Mouse (Mus musculus) forebrain, embryonic 16.5 days (tissue): Measurements from ENCODE around the gene B4galt1. TPM values are rescaled to one million over a fixed set of nuclear protein-coding genes. Genes with fewer than 3 reads are reported as not detected.
A peak's percentile ranks its signal among the peaks of the same experiment; 100 is the strongest.

Source experiments
- ATAC-seq: fragments of 200-750 bp; cut with Nextera tagmentation; 2 replicates; pipeline ENCODE4 v1.8.0; 2017; ENCODE audit warnings: mild to moderate bottlenecking, moderate library complexity
- H3K27ac ChIP-seq: fragments of 300-500 bp; sonication (generic); 2 replicates; pipeline ENCODE4 v1.5.1; 2014; ENCODE audit warnings: low read length, control low read depth
- H3K27me3 ChIP-seq: fragments of 300-500 bp; sonication (generic); replicated peaks from 2 replicates; pipeline ENCODE4 v1.6.1; 2014; ENCODE audit warnings: low read length; ENCODE audit not compliant: control insufficient read depth, insufficient read depth
- H3K36me3 ChIP-seq: fragments of 300-500 bp; sonication (generic); 2 replicates; pipeline ENCODE4 v1.6.1; 2014; ENCODE audit not compliant: control insufficient read depth, insufficient read depth
- H3K4me1 ChIP-seq: fragments of 300-500 bp; sonication (generic); replicated peaks from 2 replicates; pipeline ENCODE4 v1.6.1; 2014; ENCODE audit warnings: low read length; ENCODE audit not compliant: control insufficient read depth, insufficient read depth
- H3K4me2 ChIP-seq: fragments of 300-500 bp; sonication (generic); 2 replicates; pipeline ENCODE4 v1.6.1; 2014; ENCODE audit warnings: mild to moderate bottlenecking, low read length, control low read depth
- H3K4me3 ChIP-seq: fragments of 300-500 bp; sonication (generic); replicated peaks from 2 replicates; pipeline ENCODE4 v1.5.1; 2014; ENCODE audit warnings: mild to moderate bottlenecking, low read length, control low read depth
- H3K9ac ChIP-seq: fragments of 300-500 bp; sonication (generic); replicated peaks from 2 replicates; pipeline ENCODE4 v1.6.1; 2014; ENCODE audit warnings: low read depth, low read length, control low read depth
- H3K9me3 ChIP-seq: fragments of 300-500 bp; sonication (generic); 2 replicates; pipeline ENCODE4 v1.6.1; 2016; ENCODE audit warnings: low read length; ENCODE audit not compliant: control insufficient read depth
- WGBS: fragments of 180-500 bp; shearing (Covaris S2); extraction: QIAGEN DNeasy Blood & Tissue Kit; methylation state at CpG from one replicate; pipeline ENCODE4 v1.1.7; 2014; 5-methylcytosine and 5-hydroxymethylcytosine counted together
- polyA plus RNA-seq: library from polyadenylated mRNA; unstranded; fragments of >200 nt; fragmentation: Nextera tagmentation; extraction: Ambion mirVana; gene quantifications from 2 replicates; pipeline ENCODE4 v1.2.1, GENCODE M21; 2015

The B4galt1 gene
- polyA plus RNA-seq, 1 experiment from 2014 or later = 6.9 TPM

DNA sequence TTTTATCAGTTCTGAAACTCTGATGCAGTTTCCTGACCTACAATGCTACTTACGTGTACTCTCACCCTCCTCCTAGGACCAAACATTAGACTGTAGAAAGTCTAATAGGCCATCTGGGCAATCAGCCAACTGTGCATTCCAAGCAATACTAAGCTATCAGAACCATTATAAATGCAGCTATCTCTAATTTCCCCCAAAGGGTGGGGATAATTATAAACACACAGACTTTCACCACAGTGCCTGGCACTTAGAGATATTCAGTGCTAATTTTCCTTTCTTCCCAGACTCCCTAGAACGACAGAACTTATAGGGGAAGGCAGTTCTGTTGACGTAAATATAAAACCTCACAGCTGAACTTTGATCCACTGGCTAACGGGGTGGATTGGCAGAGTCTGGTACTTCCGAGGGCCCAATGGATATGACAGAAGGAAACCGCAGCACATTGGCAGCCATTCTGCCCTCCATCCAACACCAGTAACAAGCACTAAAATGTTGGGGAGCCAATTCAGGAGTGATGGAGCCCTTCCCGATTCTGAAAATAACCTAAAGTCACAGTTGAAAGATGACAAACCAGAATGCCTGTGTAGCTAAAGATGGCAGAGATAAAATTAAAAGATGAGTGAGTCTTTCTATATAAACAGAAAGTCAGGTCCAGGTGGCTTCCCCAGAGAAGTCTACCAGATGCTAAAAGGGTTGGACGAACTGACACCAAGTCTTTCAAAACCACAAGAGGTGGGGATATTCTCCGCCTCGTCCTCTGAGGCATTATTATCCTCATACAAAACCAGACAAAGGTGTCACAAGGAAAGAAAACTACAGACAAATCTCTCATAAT lies 16.1 kb downstream of the B4galt1 start:
- WGBS = 30% methylated on average over 10 of the region's 10 CpGs
- Histone ChIP-seq H3K4me2 (no peak overlapping the region), H3K36me3 (no peaks in the 10 kb centered on the region), H3K27ac (no peak overlapping the region), H3K9me3 (no peaks in the 10 kb centered on the region), H3K27me3 (no peaks in the 10 kb centered on the region), H3K9ac (no peak overlapping the region), H3K4me3 (no peak overlapping the region), H3K4me1 (peaks cover 12% of the 10 kb centered on the region)
- peak; percentile 43; the same call in 1 of the 2 replicates for ATAC-seq

DNA sequence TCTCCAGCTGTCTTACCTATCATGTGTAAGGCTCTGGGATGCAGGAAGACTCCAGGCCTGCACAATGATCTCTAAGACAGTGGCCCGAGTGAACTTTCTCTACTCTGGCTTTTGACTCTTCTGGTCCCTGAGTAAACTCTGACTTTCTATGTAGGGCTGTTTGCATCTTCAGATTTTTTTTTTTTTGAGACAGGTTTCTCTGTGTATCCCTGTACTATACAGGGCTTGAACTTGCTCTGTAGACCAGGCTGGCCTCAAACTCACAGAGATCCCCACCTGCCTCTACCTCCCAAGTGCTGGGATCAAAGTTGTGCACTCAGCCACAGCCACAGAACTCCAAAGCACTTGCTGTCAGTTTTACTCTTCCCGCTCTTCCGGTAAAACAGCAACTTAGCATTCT lies 16.8 kb downstream of the B4galt1 start:
- 67% methylated on average over 3 of the region's 3 CpGs for WGBS
- no peaks in the 10 kb centered on the region for H3K9me3 ChIP-seq
- no peaks in the 10 kb centered on the region for H3K27me3 ChIP-seq
- H3K27ac ChIP-seq = no peak overlapping the region
- H3K4me3 ChIP-seq = no peak overlapping the region
- no peak for ATAC-seq
- H3K4me1 ChIP-seq = peaks cover 12% of the 10 kb centered on the region
- no peaks in the 10 kb centered on the region for H3K36me3 ChIP-seq
- H3K9ac ChIP-seq = no peak overlapping the region
- H3K4me2 ChIP-seq = no peak overlapping the region

DNA sequence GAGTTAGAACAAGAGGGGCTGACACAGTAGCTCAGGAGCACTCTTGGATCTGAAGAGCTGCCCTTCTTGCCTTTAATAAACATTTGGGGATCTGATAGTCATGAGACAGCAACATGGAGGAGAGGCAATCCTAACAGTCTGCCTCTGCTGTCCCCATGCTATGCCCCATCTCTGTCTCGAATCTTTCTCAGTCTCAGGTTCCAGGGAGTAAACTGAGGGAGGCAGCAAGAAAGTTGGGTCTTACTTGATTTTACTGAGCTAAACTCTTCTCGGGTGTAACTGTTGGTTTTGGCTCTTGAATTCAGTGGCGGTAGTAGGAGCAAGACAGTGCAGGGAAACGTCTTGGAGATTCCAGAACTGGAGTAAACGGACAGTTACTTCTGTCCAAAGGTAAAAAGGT lies 18.9 kb downstream of the B4galt1 start:
- 91% methylated on average over 5 of the region's 5 CpGs for WGBS
- ATAC-seq = no peak
- Histone ChIP-seq H3K4me1 (peaks cover 12% of the 10 kb centered on the region), H3K9me3 (no peaks in the 10 kb centered on the region), H3K4me2 (no peak overlapping the region), H3K27ac (no peak overlapping the region), H3K27me3 (no peaks in the 10 kb centered on the region), H3K36me3 (no peaks in the 10 kb centered on the region), H3K4me3 (no peak overlapping the region), H3K9ac (no peak overlapping the region)

DNA sequence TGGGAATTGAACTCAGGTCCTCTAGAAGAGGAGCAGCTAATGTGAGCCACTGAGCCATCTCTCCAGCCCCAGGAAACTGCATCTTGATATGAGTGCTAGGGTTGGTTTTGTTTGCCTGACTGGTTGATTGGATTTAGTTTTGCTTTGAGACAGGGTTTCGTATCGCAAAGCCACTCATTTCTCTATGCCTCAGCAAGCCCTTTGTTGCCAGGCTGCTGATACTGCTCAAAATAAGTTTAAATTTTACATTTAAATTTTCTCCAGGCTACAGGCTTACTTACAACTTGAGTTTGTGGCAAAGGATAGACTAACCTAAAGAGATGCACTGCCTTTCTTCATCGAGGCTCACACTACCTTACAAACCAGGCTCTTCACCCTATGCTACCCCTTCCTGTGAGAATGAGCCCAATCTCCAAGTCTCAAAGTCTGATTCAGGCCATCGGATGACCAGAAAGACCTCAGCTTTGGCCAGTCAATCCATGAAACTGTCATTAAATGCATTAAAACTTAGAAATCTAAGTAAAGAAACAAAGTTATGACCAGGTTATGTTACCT lies 19.5 kb downstream of the B4galt1 start:
- no peak for ATAC-seq

DNA sequence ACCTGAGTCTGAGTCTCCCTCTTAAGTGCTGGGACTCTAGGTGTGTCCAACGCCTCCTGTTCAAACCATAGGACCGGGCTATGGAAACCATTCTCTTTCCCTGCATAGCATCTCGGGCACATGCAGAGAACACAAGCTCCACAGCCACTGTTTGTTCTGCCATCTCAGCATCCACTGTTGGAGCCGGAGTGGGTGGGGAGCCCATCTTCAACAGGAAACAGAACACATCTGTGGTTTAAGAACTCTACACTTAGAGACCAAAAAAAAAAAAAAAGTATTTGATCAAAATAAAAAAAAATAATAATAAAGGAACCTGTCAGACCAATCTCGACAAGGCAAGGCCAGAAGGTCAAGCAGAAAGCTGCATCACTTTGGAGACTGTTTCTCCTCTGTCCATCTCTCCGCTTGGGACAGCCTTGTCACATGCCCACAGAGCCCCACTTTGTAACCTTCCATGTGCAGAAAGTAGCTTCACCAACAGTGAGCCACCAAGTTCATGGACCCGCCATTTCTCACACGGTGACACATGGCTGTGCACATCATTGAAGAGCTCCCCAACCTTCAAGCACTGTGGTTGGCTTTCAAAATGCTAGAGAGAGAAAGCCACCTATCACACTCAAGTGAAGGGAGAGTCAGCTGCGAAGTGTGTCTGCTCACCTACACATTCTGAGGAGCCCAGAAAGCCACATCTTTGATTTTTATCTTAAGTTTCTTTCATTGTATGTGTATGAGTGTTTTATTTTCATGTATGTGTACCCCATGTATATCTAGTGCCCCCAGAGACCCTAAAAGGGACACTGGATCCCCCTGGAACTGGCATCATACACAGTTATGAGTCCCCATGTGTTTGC lies 20.2 kb downstream of the B4galt1 start:
- no peaks in the 10 kb centered on the region for H3K9me3 ChIP-seq
- H3K27me3 ChIP-seq = no peaks in the 10 kb centered on the region
- H3K4me3 ChIP-seq = no peak overlapping the region
- H3K4me2 ChIP-seq = no peak overlapping the region
- 97% methylated on average over 9 of the region's 9 CpGs for WGBS
- no peak overlapping the region for H3K9ac ChIP-seq
- H3K4me1 ChIP-seq = peaks cover 12% of the 10 kb centered on the region
- H3K36me3 ChIP-seq = no peaks in the 10 kb centered on the region
- ATAC-seq = no peak
- H3K27ac ChIP-seq = no peak overlapping the region

More for the DNA sequence above, 19.5 kb downstream of the B4galt1 start:
- 87% methylated on average over 4 of the region's 4 CpGs for WGBS
- Histone ChIP-seq H3K4me1 (peaks cover 12% of the 10 kb centered on the region), H3K4me2 (no peak overlapping the region), H3K27me3 (no peaks in the 10 kb centered on the region), H3K36me3 (no peaks in the 10 kb centered on the region), H3K9ac (no peak overlapping the region), H3K9me3 (no peaks in the 10 kb centered on the region), H3K27ac (no peak overlapping the region), H3K4me3 (no peak overlapping the region)

DNA sequence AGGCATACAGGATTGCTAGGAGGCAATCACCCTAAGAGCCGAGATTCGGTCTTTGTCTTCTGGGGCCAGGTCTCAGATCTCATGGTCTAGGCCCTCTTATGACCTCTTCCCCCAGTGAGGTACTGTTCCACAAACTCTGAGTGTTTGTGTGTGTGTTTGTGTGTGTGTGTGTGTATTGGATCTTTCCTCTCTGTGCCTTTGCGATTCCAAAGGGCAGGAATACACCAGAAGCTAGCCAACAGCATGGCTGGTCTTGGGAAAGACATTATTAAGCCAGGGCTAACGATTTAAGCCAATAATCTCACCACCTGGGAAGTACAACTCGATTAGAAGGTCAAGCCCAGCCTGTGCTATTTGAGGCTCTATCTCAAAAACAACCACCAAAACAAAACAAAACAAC lies 23.3 kb downstream of the B4galt1 start:
- 79% methylated on average over 5 of the region's 5 CpGs for WGBS

DNA sequence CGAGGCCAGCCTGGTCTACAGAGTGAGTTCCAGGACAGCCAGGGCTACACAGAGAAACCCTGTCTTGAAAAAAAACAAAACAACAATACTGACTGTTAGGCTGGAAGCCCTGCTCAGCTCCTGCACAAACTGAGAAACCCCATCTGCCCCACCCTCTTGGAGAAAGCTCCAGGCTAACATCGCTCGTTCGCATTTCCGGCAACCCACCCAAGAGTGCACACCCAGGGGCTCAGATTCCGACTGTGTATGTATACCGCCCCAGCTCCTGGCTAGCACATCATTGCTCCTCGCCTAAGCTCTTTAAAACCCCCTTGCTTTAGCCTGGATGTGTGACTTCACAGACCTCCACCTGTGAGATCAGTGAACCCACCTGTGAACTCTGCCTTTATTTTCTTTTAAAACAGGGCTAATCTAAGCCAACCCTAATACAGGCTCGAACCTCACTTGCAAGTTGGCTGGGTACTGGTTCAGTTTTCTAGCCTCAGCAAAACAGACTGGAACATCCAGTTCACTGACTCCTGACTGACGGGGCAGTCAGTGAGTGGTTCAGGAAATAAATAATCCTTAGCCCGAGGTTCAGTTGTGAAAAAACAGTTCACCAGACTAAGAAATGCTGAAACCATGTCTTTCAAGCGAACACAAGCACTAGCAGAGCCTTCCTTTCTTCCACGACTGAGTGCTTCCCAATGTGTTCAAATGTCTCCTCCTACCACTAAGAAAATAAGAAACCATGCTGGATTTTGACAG lies 24.0 kb downstream of the B4galt1 start:
- 84% methylated on average over 13 of the region's 13 CpGs for WGBS
- no peak for ATAC-seq

More for the DNA sequence above, 23.3 kb downstream of the B4galt1 start:
- Histone ChIP-seq H3K4me2 (no peak overlapping the region), H3K27me3 (no peaks in the 10 kb centered on the region), H3K4me3 (no peak overlapping the region), H3K4me1 (no peaks in the 10 kb centered on the region), H3K9ac (no peak overlapping the region), H3K9me3 (no peaks in the 10 kb centered on the region), H3K27ac (no peak overlapping the region), H3K36me3 (no peaks in the 10 kb centered on the region)
- ATAC-seq = no peak

DNA sequence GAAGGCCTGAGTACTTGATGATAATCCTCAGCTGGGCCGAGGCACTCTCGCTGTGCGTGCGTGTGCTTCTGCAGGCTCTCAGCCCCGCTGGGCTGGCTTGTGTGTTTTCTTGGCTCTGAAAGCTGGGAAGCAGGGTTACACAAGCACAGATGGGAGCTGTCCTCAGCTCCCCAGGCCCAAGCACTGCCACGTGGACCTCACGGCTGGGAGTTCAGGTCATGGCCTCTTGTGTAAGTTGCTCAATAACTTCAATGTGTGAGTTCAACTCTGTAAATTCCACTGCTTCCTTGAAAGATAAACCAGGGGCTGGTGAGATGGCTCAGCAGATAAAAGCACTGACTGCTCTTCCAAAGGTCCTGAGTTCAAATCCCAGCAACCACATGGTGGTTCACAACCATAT lies 24.9 kb downstream of the B4galt1 start:
- no peak overlapping the region for H3K27ac ChIP-seq
- H3K9me3 ChIP-seq = no peaks in the 10 kb centered on the region
- no peak overlapping the region for H3K4me3 ChIP-seq
- H3K36me3 ChIP-seq = no peaks in the 10 kb centered on the region
- no peak overlapping the region for H3K9ac ChIP-seq
- 86% methylated on average over 7 of the region's 7 CpGs for WGBS
- H3K4me2 ChIP-seq = no peak overlapping the region
- no peak for ATAC-seq
- H3K4me1 ChIP-seq = no peaks in the 10 kb centered on the region
- no peaks in the 10 kb centered on the region for H3K27me3 ChIP-seq

More for the DNA sequence above, 24.0 kb downstream of the B4galt1 start:
- H3K9me3 ChIP-seq = no peaks in the 10 kb centered on the region
- H3K4me2 ChIP-seq = no peak overlapping the region
- H3K27me3 ChIP-seq = no peaks in the 10 kb centered on the region
- no peaks in the 10 kb centered on the region for H3K36me3 ChIP-seq
- H3K27ac ChIP-seq = no peak overlapping the region
- no peaks in the 10 kb centered on the region for H3K4me1 ChIP-seq
- H3K4me3 ChIP-seq = no peak overlapping the region
- no peak overlapping the region for H3K9ac ChIP-seq

DNA sequence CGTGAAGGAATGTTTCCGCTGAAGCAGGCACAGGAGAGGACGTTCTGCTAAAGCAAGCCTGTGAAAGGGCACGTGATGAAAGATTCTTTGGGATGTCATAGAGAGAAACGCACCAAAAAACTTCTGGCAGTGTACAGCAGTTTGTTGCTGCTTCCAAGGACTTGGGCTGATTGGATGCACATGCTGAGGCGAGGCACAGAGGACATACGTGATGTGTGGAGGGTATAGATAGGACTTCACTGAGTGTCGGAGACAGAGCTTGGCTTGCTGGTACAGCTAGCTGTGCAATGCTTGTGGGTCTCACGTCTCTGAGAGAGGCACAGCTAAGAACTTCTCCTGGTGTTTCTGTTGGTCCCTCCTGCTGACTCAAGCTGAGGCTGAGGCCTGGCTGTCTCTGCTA lies 25.9 kb downstream of the B4galt1 start:
- Histone ChIP-seq H3K27me3 (no peaks in the 10 kb centered on the region), H3K36me3 (no peaks in the 10 kb centered on the region), H3K9ac (no peak overlapping the region), H3K4me1 (no peaks in the 10 kb centered on the region), H3K4me2 (no peak overlapping the region), H3K4me3 (no peak overlapping the region), H3K27ac (no peak overlapping the region), H3K9me3 (no peaks in the 10 kb centered on the region)
- 93% methylated on average over 9 of the region's 9 CpGs for WGBS
- no peak for ATAC-seq
